ENCODE assay signal across 14 mouse cellular contexts in genomic region chr17:67350536-67350935, GRCm38 (mm10). TPM values are rescaled to one million over a fixed set of nuclear protein-coding genes. Genes with fewer than 3 reads are reported as not detected.
DNase-seq lines count a peak whose midpoint lies in the region; ATAC-seq and TF ChIP-seq lines count a peak whose summit lies in the region.
"Had no signal": no experiment of that assay in that cellular context is flagged by ENCODE, and none has a peak within 500 bp of the region (broad histone marks: within the 10 kb centered on the region; RNA-seq: fewer than 3 reads in every experiment).

No protein-coding gene starts in this region.

- DNase-seq in adrenal gland, postnatal 10 days, result peak; percentile 27
- no peak for DNase-seq in adrenal gland, adult 18-20 months (ENCODE audit: low spot score in 2 of 2)
- DNase-seq in hindbrain, embryonic 14.5 days (ENCODE audit: low spot score), result no peak
- DNase-seq in midbrain, postnatal 0 days (ENCODE audit: low spot score), result no peak
- DNase-seq in cerebellum, postnatal 10 days, result no peak
- DNase-seq: cerebellum, adult 9-11 months; kidney, postnatal 10 days; retina, postnatal 1 day; thymus, postnatal 36 days had no signal

- peaks cover 15% of the 10 kb centered on the region; the same call in 1 of the 2 replicates for H3K4me1 ChIP-seq in hindbrain, embryonic 14.5 days (replicated peaks; ENCODE audit: control insufficient read depth, insufficient read depth, low read length)
- peaks cover 17% of the 10 kb centered on the region for H3K4me1 ChIP-seq in hindbrain, embryonic 12.5 days
- H3K4me1 ChIP-seq in midbrain, embryonic 16.5 days (ENCODE audit: control insufficient read depth, insufficient read depth, low read length), result peaks cover 15% of the 10 kb centered on the region
- no peaks in the 10 kb centered on the region for H3K4me1 ChIP-seq in midbrain, postnatal 0 days (ENCODE audit: insufficient read depth, low read length)
- H3K4me1 ChIP-seq in neural tube, embryonic 15.5 days, result peaks cover 36% of the 10 kb centered on the region
- H3K4me1 ChIP-seq: liver, embryonic 15.5 days had no signal

- no peak overlapping the region for H3K4me3 ChIP-seq in hindbrain, embryonic 14.5 days (replicated peaks; ENCODE audit: low read length)
- H3K4me3 ChIP-seq in hindbrain, embryonic 12.5 days, result no peak overlapping the region
- H3K4me3 ChIP-seq in midbrain, embryonic 16.5 days (ENCODE audit: low read depth, low read length), result no peak overlapping the region
- no peak overlapping the region for H3K4me3 ChIP-seq in midbrain, postnatal 0 days (ENCODE audit: low read depth, low read length)
- H3K4me3 ChIP-seq in neural tube, embryonic 15.5 days (replicated peaks), result no peak overlapping the region
- H3K4me3 ChIP-seq: liver, embryonic 15.5 days; midbrain, embryonic 10.5 days had no signal

- no peak for TF ChIP-seq CTCF in midbrain, postnatal 0 days (IDR thresholded peaks at IDR 0.05)

- no peaks in the 10 kb centered on the region for H3K9me3 ChIP-seq in hindbrain, embryonic 14.5 days (ENCODE audit: control insufficient read depth, low read length)
- H3K9me3 ChIP-seq in hindbrain, embryonic 12.5 days (replicated peaks), result no peaks in the 10 kb centered on the region
- H3K9me3 ChIP-seq in midbrain, embryonic 16.5 days (replicated peaks; ENCODE audit: control insufficient read depth, low read length, poor library complexity, severe bottlenecking), result no peaks in the 10 kb centered on the region
- no peaks in the 10 kb centered on the region for H3K9me3 ChIP-seq in midbrain, postnatal 0 days (ENCODE audit: low read length)
- no peaks in the 10 kb centered on the region for H3K9me3 ChIP-seq in neural tube, embryonic 15.5 days (replicated peaks)
- H3K9me3 ChIP-seq: liver, embryonic 15.5 days; midbrain, embryonic 10.5 days had no signal

- H3K9ac ChIP-seq in hindbrain, embryonic 14.5 days, result no peak overlapping the region
- no peak overlapping the region for H3K9ac ChIP-seq in hindbrain, embryonic 12.5 days
- H3K9ac ChIP-seq in midbrain, embryonic 16.5 days (ENCODE audit: low read depth, low read length), result no peak overlapping the region
- no peak overlapping the region for H3K9ac ChIP-seq in midbrain, postnatal 0 days (replicated peaks; ENCODE audit: low read length, poor library complexity, severe bottlenecking)
- H3K9ac ChIP-seq in neural tube, embryonic 15.5 days (replicated peaks), result no peak overlapping the region
- H3K9ac ChIP-seq: liver, embryonic 15.5 days had no signal

- ATAC-seq in hindbrain, embryonic 14.5 days (ENCODE audit: low FRiP score), result no peak
- no peak for ATAC-seq in hindbrain, embryonic 12.5 days (ENCODE audit: low FRiP score)
- ATAC-seq in midbrain, embryonic 16.5 days, result no peak
- no peak for ATAC-seq in midbrain, postnatal 0 days (ENCODE audit: low FRiP score)
- no peak for ATAC-seq in neural tube, embryonic 15.5 days (ENCODE audit: low FRiP score)

- 76% methylated on average over 7 of the region's 7 CpGs for WGBS in hindbrain, embryonic 14.5 days
- WGBS in hindbrain, embryonic 12.5 days, result 77% methylated on average over 7 of the region's 7 CpGs
- 70% methylated on average over 7 of the region's 7 CpGs for WGBS in midbrain, embryonic 16.5 days
- 70% methylated on average over 7 of the region's 7 CpGs for WGBS in midbrain, postnatal 0 days
- 79% methylated on average over 7 of the region's 7 CpGs for WGBS in neural tube, embryonic 15.5 days

- H3K4me2 ChIP-seq in hindbrain, embryonic 14.5 days (replicated peaks), result peak overlapping the region; percentile 94
- no peak overlapping the region for H3K4me2 ChIP-seq in hindbrain, embryonic 12.5 days (replicated peaks)
- H3K4me2 ChIP-seq in midbrain, embryonic 16.5 days (ENCODE audit: low read length), result 0 out of 2 replicates have a peak overlapping the region, but pooled peaks have one; percentile 3
- H3K4me2 ChIP-seq in midbrain, postnatal 0 days (ENCODE audit: low read depth, low read length, poor library complexity, severe bottlenecking), result no peak overlapping the region
- peak overlapping the region; percentile 19; the same call in 1 of the 2 replicates for H3K4me2 ChIP-seq in neural tube, embryonic 15.5 days
- H3K4me2 ChIP-seq: liver, embryonic 15.5 days had no signal

- no peaks in the 10 kb centered on the region for H3K36me3 ChIP-seq in hindbrain, embryonic 14.5 days (replicated peaks; ENCODE audit: control insufficient read depth, insufficient read depth)
- H3K36me3 ChIP-seq in hindbrain, embryonic 12.5 days, result no peaks in the 10 kb centered on the region
- no peaks in the 10 kb centered on the region for H3K36me3 ChIP-seq in midbrain, embryonic 16.5 days (ENCODE audit: control insufficient read depth, insufficient read depth, low read length)
- no peaks in the 10 kb centered on the region for H3K36me3 ChIP-seq in midbrain, postnatal 0 days (ENCODE audit: insufficient read depth, low read length)
- H3K36me3 ChIP-seq in neural tube, embryonic 15.5 days, result no peaks in the 10 kb centered on the region
- H3K36me3 ChIP-seq: liver, embryonic 15.5 days; midbrain, embryonic 10.5 days had no signal

- H3K27me3 ChIP-seq in hindbrain, embryonic 14.5 days (ENCODE audit: control insufficient read depth, insufficient read depth, low read length), result peaks cover 6% of the 10 kb centered on the region
- H3K27me3 ChIP-seq in hindbrain, embryonic 12.5 days, result peaks cover 21% of the 10 kb centered on the region
- peaks cover 4% of the 10 kb centered on the region; the same call in 1 of the 2 replicates for H3K27me3 ChIP-seq in midbrain, embryonic 16.5 days (ENCODE audit: control insufficient read depth, insufficient read depth, low read depth, low read length)
- H3K27me3 ChIP-seq in midbrain, postnatal 0 days (ENCODE audit: insufficient read depth, low read length), result no peaks in the 10 kb centered on the region
- H3K27me3 ChIP-seq in neural tube, embryonic 15.5 days (replicated peaks), result no peaks in the 10 kb centered on the region

- no peak overlapping the region for H3K27ac ChIP-seq in hindbrain, embryonic 14.5 days
- no peak overlapping the region for H3K27ac ChIP-seq in hindbrain, embryonic 12.5 days
- H3K27ac ChIP-seq in midbrain, embryonic 16.5 days (ENCODE audit: low read length), result no peak overlapping the region
- H3K27ac ChIP-seq in midbrain, postnatal 0 days (ENCODE audit: low read depth, low read length), result no peak overlapping the region
- H3K27ac ChIP-seq in neural tube, embryonic 15.5 days (replicated peaks), result no peak overlapping the region
- H3K27ac ChIP-seq: liver, embryonic 15.5 days; midbrain, embryonic 10.5 days had no signal

RNA-seq across cellular contexts. Expression of gene Ptprm, which starts 3.7 kb away (rescaled TPM):
- 10 to 100 TPM; 41.0 to 56.9 TPM for total RNA-seq in adrenal gland, postnatal 10 days (2021)
- 10 to 100 TPM; 27.3 to 27.4 TPM for total RNA-seq in adrenal gland, adult 18-20 months (2021)
- 31.4 TPM in 2 replicates for polyA plus RNA-seq in hindbrain, embryonic 14.5 days (2014; fragmentation: Nextera tagmentation; extraction: Ambion mirVana)
- 16.5 and 17.3 TPM in 2 replicates for polyA plus RNA-seq in hindbrain, embryonic 12.5 days (2016; fragmentation: Nextera tagmentation; extraction: Ambion mirVana)
- 17.2 and 19.7 TPM in 2 replicates for polyA plus RNA-seq in midbrain, embryonic 16.5 days (2015; fragmentation: Nextera tagmentation; extraction: Ambion mirVana)
- total RNA-seq in midbrain, postnatal 0 days (2014; rRNA removed), result 43.5 and 45.4 TPM in 2 replicates
- 15.9 and 18.3 TPM in 2 replicates for polyA plus RNA-seq in midbrain, postnatal 0 days (2015; fragmentation: Nextera tagmentation; extraction: Ambion mirVana)
- 21.3 and 25.3 TPM in 2 replicates for polyA plus RNA-seq in neural tube, embryonic 15.5 days (2015; fragmentation: Nextera tagmentation; extraction: Ambion mirVana)

Comparison
In these comparisons a context has a peak if more than half of its experiments do, and no peak if none do; other contexts are left out.
1. H3K4me2 ChIP-seq: peak in hindbrain, embryonic 14.5 days (single experiment), midbrain, embryonic 16.5 days (single experiment) and neural tube, embryonic 15.5 days (single experiment); none in hindbrain, embryonic 12.5 days (single experiment) and midbrain, postnatal 0 days (single experiment).